Mouse (Mus musculus) hindbrain, embryonic 14.5 days (tissue): ENCODE data around the gene Zfp626. TPM values are rescaled to one million over a fixed set of nuclear protein-coding genes. Genes with fewer than 3 reads are reported as not detected.
"Not testable (repeated sequence)": the region's sequence is repeated elsewhere in the genome, so short reads cannot be mapped to it uniquely, and the experiment has no call there.

Experiments used
- ATAC-seq: fragments of 200-750 bp; cut with Nextera tagmentation; 2 replicates; pipeline ENCODE4 v1.8.0; 2017; ENCODE audit warnings: moderate number of reproducible peaks, mild to moderate bottlenecking, moderate TSS enrichment, moderate library complexity; ENCODE audit not compliant: low FRiP score
- DNase-seq: peaks from one replicate; pipeline ENCODE4 v3.0.0-alpha.2; 2015; ENCODE audit warnings: low spot score
- H3K27ac ChIP-seq: fragments of 300-500 bp; sonication (generic); 2 replicates; pipeline ENCODE4 v1.5.1; 2014; ENCODE audit warnings: mild to moderate bottlenecking, moderate library complexity
- H3K27me3 ChIP-seq: fragments of 300-500 bp; sonication (generic); 2 replicates; pipeline ENCODE4 v1.6.1; 2014; ENCODE audit warnings: mild to moderate bottlenecking, low read length, mixed read lengths; ENCODE audit not compliant: control insufficient read depth, insufficient read depth
- H3K36me3 ChIP-seq: fragments of 300-500 bp; sonication (generic); replicated peaks from 2 replicates; pipeline ENCODE4 v1.6.1; 2014; ENCODE audit not compliant: control insufficient read depth, insufficient read depth
- H3K4me1 ChIP-seq: fragments of 300-500 bp; sonication (generic); replicated peaks from 2 replicates; pipeline ENCODE4 v1.6.1; 2014; ENCODE audit warnings: antibody characterized with exemption, low read length, mixed read lengths; ENCODE audit not compliant: control insufficient read depth, insufficient read depth
- H3K4me2 ChIP-seq: fragments of 300-500 bp; sonication (generic); replicated peaks from 2 replicates; pipeline ENCODE4 v1.6.1; 2014; ENCODE audit warnings: mild to moderate bottlenecking, moderate library complexity
- H3K4me3 ChIP-seq: fragments of 300-500 bp; sonication (generic); replicated peaks from 2 replicates; pipeline ENCODE4 v1.5.1; 2014; ENCODE audit warnings: mild to moderate bottlenecking, low read length
- H3K9ac ChIP-seq: fragments of 300-500 bp; sonication (generic); 2 replicates; pipeline ENCODE4 v1.6.1; 2014
- H3K9me3 ChIP-seq: fragments of 300-500 bp; sonication (generic); 2 replicates; pipeline ENCODE4 v1.6.1; 2016; ENCODE audit warnings: low read length; ENCODE audit not compliant: control insufficient read depth
- WGBS: fragments of 180-500 bp; shearing (Covaris S2); extraction: QIAGEN DNeasy Blood & Tissue Kit; methylation state at CpG from one replicate; pipeline ENCODE4 v1.1.7; 2014; 5-methylcytosine and 5-hydroxymethylcytosine counted together
- polyA plus RNA-seq: library from polyadenylated mRNA; unstranded; fragments of >200 nt; fragmentation: Nextera tagmentation; extraction: Ambion mirVana; gene quantifications from 2 replicates; pipeline ENCODE4 v1.2.1, GENCODE M21; 2014

Gene Zfp626
- polyA plus RNA-seq, 1 experiment from 2014 or later, result 1.6 TPM

- DNase-seq (no peak), ATAC-seq (no peak)
- H3K4me3 ChIP-seq, result no peak within 1 kb of the TSS
- H3K27ac ChIP-seq, result no peak within 1 kb of the TSS
- H3K9me3 ChIP-seq, result no peaks in the 10 kb centered on the region
- H3K36me3 ChIP-seq, result peaks cover 32% of the 10 kb centered on the region
- no peaks in the 10 kb centered on the region; the same call in 1 of the 2 replicates for H3K4me1 ChIP-seq
- no peak within 1 kb of the TSS for H3K4me2 ChIP-seq
- H3K9ac ChIP-seq, result no peak within 1 kb of the TSS
- no peaks in the 10 kb centered on the region for H3K27me3 ChIP-seq
- 97% methylated on average over 1 of the region's 1 CpGs for WGBS
These were observed 50.2 kb downstream of the Zfp626 start, which contains the start of gene Zfp607a for GRCm38 (mm10) chr7:27857227-27857626. Gene Zfp607a (plus strand): TSS chr7:27857527.

DNA sequence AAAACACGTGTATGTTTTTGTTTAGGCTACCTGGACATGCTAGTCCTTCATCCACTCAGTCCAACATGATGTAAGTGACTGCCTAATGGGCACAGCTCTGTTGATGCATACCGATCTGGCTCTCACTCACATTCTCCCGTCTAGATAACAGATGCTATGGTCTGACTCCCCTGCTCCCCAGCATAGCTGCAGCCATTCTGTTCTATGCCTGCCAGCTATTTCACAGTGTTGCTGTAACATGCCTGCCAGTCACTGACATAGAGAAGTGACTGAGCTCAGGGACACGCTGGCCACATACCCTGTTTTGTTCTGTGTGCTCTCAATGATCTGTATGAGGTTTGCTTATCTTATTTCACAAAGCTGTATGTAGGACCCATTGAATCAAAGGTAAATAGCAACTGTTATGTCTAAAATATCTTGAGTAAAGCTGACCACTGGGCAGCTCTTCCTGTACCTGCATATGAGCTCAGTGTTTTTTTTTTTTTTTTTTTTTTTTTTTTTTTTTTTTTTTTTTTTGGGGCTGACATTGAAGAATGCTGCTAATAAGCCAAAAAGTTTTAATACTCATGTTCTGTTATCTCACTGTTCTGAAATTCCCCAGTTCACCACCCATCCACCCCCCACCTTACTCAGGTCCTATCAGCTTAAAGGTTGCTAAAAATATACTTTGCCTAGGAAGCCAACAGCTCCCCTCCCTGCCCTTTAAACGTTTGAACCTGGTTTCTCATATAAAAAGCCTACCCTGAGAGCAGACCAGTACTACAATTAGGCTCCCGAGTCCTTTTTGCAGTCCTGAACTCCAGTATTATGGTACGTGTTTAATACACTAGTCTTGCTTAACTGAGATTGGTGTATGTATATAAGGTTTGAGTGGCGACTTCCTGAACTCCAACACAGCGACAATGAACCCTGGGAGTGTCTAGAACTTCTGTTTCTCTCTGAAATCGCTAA lies 52.6 kb downstream of the Zfp626 start:
- H3K9ac ChIP-seq, result peak overlapping the region; percentile 61; the same call in 1 of the 2 replicates
- peak overlapping the region; percentile 75 for H3K4me2 ChIP-seq
- peaks cover 23% of the 10 kb centered on the region for H3K36me3 ChIP-seq
- no peak for ATAC-seq
- no peak overlapping the region for H3K27ac ChIP-seq
- H3K4me1 ChIP-seq, result no peaks in the 10 kb centered on the region; the same call in 1 of the 2 replicates
- H3K9me3 ChIP-seq, result no peaks in the 10 kb centered on the region
- 24% methylated on average over 10 of the region's 10 CpGs for WGBS
- H3K4me3 ChIP-seq, result peak overlapping the region; percentile 44
- no peaks in the 10 kb centered on the region for H3K27me3 ChIP-seq
- DNase-seq, result no peak

DNA sequence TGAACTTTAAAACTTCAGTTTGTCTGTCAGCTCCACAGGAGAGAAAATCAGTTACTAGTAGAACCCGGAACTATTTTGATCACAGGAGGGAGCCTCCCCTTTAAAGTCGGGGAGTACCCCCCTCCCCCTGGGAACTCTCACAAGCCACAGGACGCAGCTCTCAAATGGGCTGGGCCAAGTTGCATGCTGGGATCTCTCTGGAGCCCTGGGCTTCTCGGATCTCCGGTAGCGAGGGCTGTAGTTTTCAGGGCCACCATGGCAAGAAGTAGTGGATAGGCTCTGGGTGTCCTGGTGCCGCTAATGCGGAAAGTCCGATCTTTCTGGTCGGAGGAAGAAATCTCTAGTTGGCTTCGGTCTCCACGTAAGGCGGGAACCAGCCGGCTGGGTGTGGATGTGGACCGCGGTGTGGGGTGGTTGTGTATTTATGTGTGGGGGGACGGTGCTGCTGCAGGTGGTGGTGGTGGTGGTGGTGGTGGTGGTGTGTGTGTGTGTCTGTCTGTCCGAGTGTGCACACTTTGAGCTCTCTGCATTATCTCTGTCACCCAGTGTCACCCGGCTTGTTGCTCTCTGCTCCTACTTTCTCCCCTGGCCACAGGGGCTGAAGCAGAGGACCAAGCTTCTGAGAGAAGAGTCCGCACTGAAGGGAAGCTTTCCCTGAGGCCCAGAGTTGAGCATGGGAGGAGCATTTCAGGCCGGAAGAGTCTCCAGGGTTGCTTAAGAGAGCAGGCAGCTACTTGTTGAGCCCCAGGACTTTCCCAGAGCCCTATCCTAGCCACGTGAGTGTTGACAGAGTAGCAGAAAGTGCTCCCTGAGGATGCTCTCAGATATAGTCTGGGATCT lies 53.6 kb downstream of the Zfp626 start:
- ATAC-seq (peak; percentile 71; the same call in 1 of the 2 replicates), DNase-seq (peak; percentile 43)
- peak overlapping the region; percentile 75 for H3K4me2 ChIP-seq
- no peaks in the 10 kb centered on the region for H3K27me3 ChIP-seq
- peak overlapping the region; percentile 44 for H3K4me3 ChIP-seq
- H3K4me1 ChIP-seq, result no peaks in the 10 kb centered on the region; the same call in 1 of the 2 replicates
- peak overlapping the region; percentile 61 for H3K9ac ChIP-seq
- H3K27ac ChIP-seq, result peak overlapping the region; percentile 32; the same call in 1 of the 2 replicates
- H3K9me3 ChIP-seq, result no peaks in the 10 kb centered on the region
- WGBS, result under 1% methylated on average over 22 of the region's 22 CpGs
- H3K36me3 ChIP-seq, result peaks cover 16% of the 10 kb centered on the region

GRCm38 (mm10) chr7:27862578-27862977 lies 55.6 kb downstream of the Zfp626 start:
- H3K9me3 ChIP-seq, H3K27ac ChIP-seq, H3K27me3 ChIP-seq, H3K4me1 ChIP-seq, H3K36me3 ChIP-seq, H3K4me3 ChIP-seq, H3K4me2 ChIP-seq, H3K9ac ChIP-seq, ATAC-seq, DNase-seq: not testable (repeated sequence)
- WGBS, result 86% methylated on average over 5 of the region's 5 CpGs

Other genes starting within 250 kb of the Zfp626 start
- 51.1 and 62.7 TPM in 2 replicates for gene Akt2, start 215.6 kb upstream of the Zfp626 start, polyA plus RNA-seq
- gene Ttc9b, start 153.3 kb upstream of the Zfp626 start, polyA plus RNA-seq, result 98.6 and 100 TPM in 2 replicates
- 23.5 and 27.2 TPM in 2 replicates for gene Map3k10, start 132.6 kb upstream of the Zfp626 start, polyA plus RNA-seq
- 11.8 and 12.5 TPM in 2 replicates for gene Zfp607b, start 117.9 kb upstream of the Zfp626 start, polyA plus RNA-seq
- 92.5 and 99.3 TPM in 2 replicates for gene Zfp60, start 75.8 kb upstream of the Zfp626 start, polyA plus RNA-seq
- gene Zfp59, start 31.4 kb downstream of the Zfp626 start, polyA plus RNA-seq, result 11.4 and 14.9 TPM in 2 replicates
- 0.72 and 1.6 TPM in 2 replicates for gene Zfp607a, start 50.3 kb downstream of the Zfp626 start, polyA plus RNA-seq
- gene Zfp974, start 122.3 kb downstream of the Zfp626 start, polyA plus RNA-seq, result 14.8 and 17.0 TPM in 2 replicates
- gene Zfp780b, start 172.0 kb downstream of the Zfp626 start, polyA plus RNA-seq, result 23.8 and 26.1 TPM in 2 replicates
- gene Zfp850, start 206.9 kb downstream of the Zfp626 start, polyA plus RNA-seq, result 7.0 and 7.1 TPM in 2 replicates
- 279 and 282 TPM in 2 replicates for gene Psmc4, start 242.9 kb downstream of the Zfp626 start, polyA plus RNA-seq